Mouse (Mus musculus) macrophage (primary cell): Measurements from ENCODE around the gene Fcgr2b. TPM values are rescaled to one million over a fixed set of nuclear protein-coding genes. Genes with fewer than 3 reads are reported as not detected.
"Not testable (repeated sequence)": the region's sequence is repeated elsewhere in the genome, so short reads cannot be mapped to it uniquely, and the experiment has no call there.

ENCODE experiments used
- H3K27ac ChIP-seq: fragments of 350-480 bp; formaldehyde crosslinking; 2 replicates; pipeline ENCODE4 v1.9.0; 2021
- H3K36me3 ChIP-seq: fragments of 350-480 bp; formaldehyde crosslinking; 2 replicates; pipeline ENCODE4 v1.9.0; 2021; ENCODE audit errors: inconsistent target
- H3K4me3 ChIP-seq: fragments of 350-480 bp; formaldehyde crosslinking; 2 replicates; pipeline ENCODE4 v1.9.0; 2021; ENCODE audit errors: inconsistent target
- H3K79me2 ChIP-seq: fragments of 350-480 bp; formaldehyde crosslinking; 2 replicates; pipeline ENCODE4 v1.9.0; 2021; ENCODE audit errors: inconsistent target
- WGBS: methylation state at CpG from one replicate; pipeline ENCODE4 v1.1.7; 2026; ENCODE audit warnings: inconsistent platforms; ENCODE audit not compliant: missing documents; 5-methylcytosine and 5-hydroxymethylcytosine counted together
- polyA plus RNA-seq: library from polyadenylated mRNA; stranded (reverse); fragments of 250-400 nt; gene quantifications from 3 replicates; pipeline ENCODE4 v1.2.4, GENCODE M21; 2018; ENCODE audit warnings: inconsistent platforms

The Fcgr2b gene
- polyA plus RNA-seq, 1 experiment from 2014 or later = 791 TPM

DNA sequence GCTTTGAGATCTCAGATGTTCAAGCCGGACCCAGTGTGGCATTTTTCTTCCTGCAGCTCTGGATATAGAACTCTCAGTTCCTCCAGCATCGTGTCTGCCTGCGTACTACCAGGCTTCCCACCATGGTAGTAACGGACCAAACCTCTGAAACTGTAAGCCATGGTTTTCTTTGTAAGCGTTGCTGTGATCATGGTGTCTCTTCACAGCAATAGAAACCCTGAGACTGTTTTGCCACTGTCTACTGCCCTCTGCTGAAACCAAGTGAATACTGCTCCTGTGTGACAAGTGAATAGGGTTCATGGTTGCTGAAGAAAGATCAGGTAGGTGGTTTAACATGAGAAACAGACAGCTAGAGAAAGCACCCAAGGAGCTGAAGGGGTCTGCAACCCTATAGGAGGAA lies 16.2 kb upstream of the Fcgr2b start:
- H3K36me3 ChIP-seq = no peaks in the 10 kb centered on the region
- H3K27ac ChIP-seq = no peak overlapping the region
- WGBS = 54% methylated on average over 4 of the region's 5 CpGs
- H3K79me2 ChIP-seq = no peaks in the 10 kb centered on the region
- no peak overlapping the region for H3K4me3 ChIP-seq

- 89% methylated on average over 9 of the region's 9 CpGs for WGBS
- Histone ChIP-seq H3K4me3 (no peak overlapping the region), H3K36me3 (no peaks in the 10 kb centered on the region), H3K27ac (no peak overlapping the region), H3K79me2 (no peaks in the 10 kb centered on the region)
Measured at GRCm38 (mm10) chr1:170989656-170990055, 13.3 kb upstream of the Fcgr2b start.

GRCm38 (mm10) chr1:170985861-170986260 lies 9.5 kb upstream of the Fcgr2b start:
- H3K27ac ChIP-seq = peak overlapping the region; percentile 50
- H3K4me3 ChIP-seq = no peak overlapping the region
- no peaks in the 10 kb centered on the region for H3K36me3 ChIP-seq
- WGBS = 100% methylated on average over 4 of the region's 5 CpGs
- H3K79me2 ChIP-seq = no peaks in the 10 kb centered on the region

DNA sequence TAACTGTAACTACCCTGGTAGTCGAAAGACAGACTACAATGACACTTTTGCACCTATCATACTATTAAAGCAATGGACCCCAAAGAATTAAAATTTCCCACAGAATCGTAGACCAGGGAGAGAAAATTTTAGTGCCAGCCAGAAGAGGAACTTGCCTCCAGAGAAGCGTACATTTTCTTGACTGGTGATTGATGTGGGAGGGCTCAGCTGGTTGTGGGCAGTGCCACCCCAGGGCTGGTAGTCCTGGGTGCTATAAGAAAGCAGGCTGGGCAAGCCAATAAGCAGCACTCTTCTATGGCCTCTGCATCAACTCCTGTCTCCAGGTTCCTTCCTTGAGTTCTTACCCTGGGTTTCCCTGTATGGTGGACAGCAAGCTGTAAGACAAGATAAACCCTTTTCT lies 8.7 kb upstream of the Fcgr2b start:
- Histone ChIP-seq H3K79me2 (no peaks in the 10 kb centered on the region), H3K36me3 (no peaks in the 10 kb centered on the region), H3K27ac (peak overlapping the region; percentile 50), H3K4me3 (no peak overlapping the region)
- 30% methylated on average over 3 of the region's 3 CpGs for WGBS

GRCm38 (mm10) chr1:170983066-170983465 lies 6.7 kb upstream of the Fcgr2b start:
- H3K79me2 ChIP-seq = no peaks in the 10 kb centered on the region
- WGBS = 57% methylated on average over 4 of the region's 4 CpGs
- H3K36me3 ChIP-seq = no peaks in the 10 kb centered on the region
- no peak overlapping the region for H3K27ac ChIP-seq
- H3K4me3 ChIP-seq = no peak overlapping the region

GRCm38 (mm10) chr1:170982301-170982700 lies 6.0 kb upstream of the Fcgr2b start:
- 100% methylated on average over 2 of the region's 2 CpGs for WGBS
- Histone ChIP-seq H3K4me3 (no peak overlapping the region), H3K79me2 (no peaks in the 10 kb centered on the region), H3K36me3 (no peaks in the 10 kb centered on the region), H3K27ac (no peak overlapping the region)

- not testable (repeated sequence) for H3K27ac ChIP-seq, H3K4me3 ChIP-seq, H3K79me2 ChIP-seq, H3K36me3 ChIP-seq
- 78% methylated on average over 1 of the region's 1 CpGs for WGBS
Measured at GRCm38 (mm10) chr1:170981679-170982078, 5.3 kb upstream of the Fcgr2b start.

GRCm38 (mm10) chr1:170978601-170979000 lies 2.3 kb upstream of the Fcgr2b start:
- H3K27ac ChIP-seq = no peak overlapping the region
- WGBS = 73% methylated on average over 4 of the region's 4 CpGs
- no peak overlapping the region for H3K4me3 ChIP-seq
- H3K79me2 ChIP-seq = peaks cover 23% of the 10 kb centered on the region; the same call in 1 of the 2 replicates
- H3K36me3 ChIP-seq = no peaks in the 10 kb centered on the region

- Histone ChIP-seq H3K79me2 (peaks cover 51% of the 10 kb centered on the region), H3K4me3 (peak overlapping the region; percentile 56), H3K27ac (peak overlapping the region; percentile 82), H3K36me3 (peaks cover 9% of the 10 kb centered on the region; the same call in 1 of the 2 replicates)
- 0% methylated on average over 7 of the region's 7 CpGs for WGBS
Measured at GRCm38 (mm10) chr1:170975751-170976161, 591 bp downstream of the Fcgr2b start.

DNA sequence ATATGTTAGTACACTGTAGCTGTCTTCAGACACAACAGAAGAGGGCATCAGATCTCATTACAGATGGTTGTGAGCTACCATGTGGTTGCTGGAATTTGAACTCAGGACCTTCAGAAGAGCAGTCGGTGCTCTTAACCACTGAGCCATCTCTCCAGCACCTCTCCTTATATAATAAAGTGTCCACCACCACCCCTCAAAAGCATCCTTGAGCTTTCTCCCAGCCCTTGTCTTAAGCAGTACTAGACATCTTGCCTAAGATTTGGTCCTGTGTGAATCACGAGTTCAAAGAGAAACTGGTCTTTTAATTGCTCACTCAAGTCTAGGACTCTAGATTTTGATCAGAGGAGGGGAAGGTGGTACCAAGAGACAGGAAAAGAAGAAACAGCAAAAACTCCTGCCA lies 997 bp downstream of the Fcgr2b start:
- peaks cover 52% of the 10 kb centered on the region for H3K79me2 ChIP-seq
- WGBS = 25% methylated on average over 2 of the region's 2 CpGs
- peak overlapping the region; percentile 56 for H3K4me3 ChIP-seq
- not testable (repeated sequence) for H3K36me3 ChIP-seq
- peak overlapping the region; percentile 82 for H3K27ac ChIP-seq

GRCm38 (mm10) chr1:170974736-170975135 lies 1.6 kb downstream of the Fcgr2b start:
- Histone ChIP-seq H3K4me3 (peak overlapping the region; percentile 56), H3K36me3 (peaks cover 14% of the 10 kb centered on the region; the same call in 1 of the 2 replicates), H3K79me2 (peaks cover 58% of the 10 kb centered on the region), H3K27ac (peak overlapping the region; percentile 82)
- 90% methylated on average over 2 of the region's 2 CpGs for WGBS

DNA sequence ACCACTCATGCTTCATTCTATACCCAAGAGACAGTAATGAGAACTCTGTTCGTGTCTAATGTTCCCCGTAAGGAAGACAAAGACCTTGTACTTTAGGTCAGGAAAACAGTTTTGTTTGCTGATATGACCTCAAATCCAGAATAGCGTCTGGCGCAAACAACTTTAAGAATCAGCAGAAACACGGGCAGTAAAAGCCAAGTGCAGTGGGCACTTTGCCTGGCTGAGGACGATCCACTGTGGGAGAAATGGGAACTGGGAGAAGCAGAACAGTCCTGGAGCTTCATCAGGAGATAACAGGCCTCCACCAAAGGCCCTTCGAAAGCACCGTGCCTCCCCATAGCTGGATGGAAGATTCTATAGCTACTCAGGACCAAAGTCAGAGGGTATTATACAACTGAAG lies 2.2 kb downstream of the Fcgr2b start:
- peaks cover 19% of the 10 kb centered on the region for H3K36me3 ChIP-seq
- peak overlapping the region; percentile 56 for H3K4me3 ChIP-seq
- peaks cover 64% of the 10 kb centered on the region for H3K79me2 ChIP-seq
- 73% methylated on average over 8 of the region's 8 CpGs for WGBS
- peak overlapping the region; percentile 82 for H3K27ac ChIP-seq

DNA sequence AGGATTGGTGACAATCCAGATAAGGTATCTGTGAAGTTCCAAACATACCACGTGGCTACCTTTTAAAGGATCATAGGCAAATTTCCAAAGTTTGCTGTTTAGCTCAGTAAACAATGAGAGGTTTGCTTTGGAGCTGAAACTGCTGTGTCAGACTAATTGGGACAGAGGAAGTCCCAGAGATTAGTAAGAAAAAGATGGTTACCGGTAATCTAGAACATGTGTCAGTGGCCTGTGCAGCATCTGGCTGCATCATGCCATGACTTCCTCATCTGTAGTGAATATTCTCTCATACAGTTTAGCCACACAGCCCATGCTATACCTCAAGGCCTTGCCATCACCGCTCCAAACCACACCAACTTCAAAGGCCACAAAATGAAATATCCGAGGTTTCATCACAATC lies 3.4 kb downstream of the Fcgr2b start:
- Histone ChIP-seq H3K36me3 (peaks cover 32% of the 10 kb centered on the region), H3K4me3 (peak overlapping the region; percentile 56; the same call in 1 of the 2 replicates), H3K79me2 (peaks cover 70% of the 10 kb centered on the region), H3K27ac (peak overlapping the region; percentile 82; the same call in 1 of the 2 replicates)
- 23% methylated on average over 4 of the region's 4 CpGs for WGBS

DNA sequence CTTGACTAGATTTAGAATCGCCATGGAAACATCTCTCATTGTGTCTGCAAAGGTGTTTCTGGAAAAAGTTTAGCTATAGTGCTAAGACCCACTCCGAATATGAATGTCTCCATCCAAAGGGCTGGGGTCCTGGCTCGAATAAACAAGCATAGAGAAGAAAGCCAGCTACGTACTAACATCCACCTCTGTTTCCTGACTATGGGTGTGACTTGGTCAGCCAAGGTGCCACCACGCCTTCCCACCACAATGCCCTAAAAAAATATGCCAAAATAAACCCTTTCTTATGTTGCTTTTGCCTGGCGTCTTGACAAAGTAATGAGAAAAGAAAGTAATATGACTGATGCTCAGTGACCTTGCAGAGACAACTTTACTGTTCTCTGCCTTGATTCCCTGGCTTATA lies 3.9 kb downstream of the Fcgr2b start:
- Histone ChIP-seq H3K36me3 (peaks cover 32% of the 10 kb centered on the region), H3K4me3 (peak overlapping the region; percentile 56; the same call in 1 of the 2 replicates), H3K27ac (no peak overlapping the region), H3K79me2 (peaks cover 70% of the 10 kb centered on the region)
- WGBS = 93% methylated on average over 6 of the region's 6 CpGs

GRCm38 (mm10) chr1:170968576-170968975 lies 7.8 kb downstream of the Fcgr2b start:
- Histone ChIP-seq H3K79me2 (peaks cover 60% of the 10 kb centered on the region), H3K4me3 (no peak overlapping the region), H3K27ac (no peak overlapping the region), H3K36me3 (peaks cover 69% of the 10 kb centered on the region)
- 40% methylated on average over 1 of the region's 1 CpGs for WGBS

DNA sequence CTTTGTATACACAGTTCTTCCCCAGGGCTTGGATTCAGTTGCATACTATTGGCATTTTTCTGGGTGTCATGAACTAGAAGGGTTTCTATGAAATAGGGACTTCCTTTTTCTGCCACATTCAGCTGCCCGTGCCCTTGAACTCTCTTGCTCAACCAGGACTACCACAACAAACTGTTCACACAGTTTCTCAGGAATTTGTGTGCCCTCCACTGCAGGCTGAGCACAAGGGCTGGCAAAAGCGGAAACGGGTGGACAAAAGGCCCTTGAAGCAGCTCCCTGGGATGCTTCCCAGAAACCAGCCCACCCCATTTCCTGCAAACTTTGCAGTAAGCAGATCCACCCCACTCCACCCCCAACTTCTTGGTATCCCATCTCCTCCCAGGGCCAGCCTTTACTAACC lies 8.8 kb downstream of the Fcgr2b start:
- Histone ChIP-seq H3K36me3 (peaks cover 78% of the 10 kb centered on the region), H3K4me3 (no peak overlapping the region), H3K79me2 (peaks cover 50% of the 10 kb centered on the region), H3K27ac (peak overlapping the region; percentile 46)
- WGBS = 30% methylated on average over 2 of the region's 3 CpGs
